Comparison of ENCODE assay signal across 17 mouse cellular contexts in genomic region chr11:96328605-96329004, GRCm38 (mm10). TPM values are rescaled to one million over a fixed set of nuclear protein-coding genes. Genes with fewer than 3 reads are reported as not detected.
DNase-seq lines count a peak whose midpoint lies in the region; ATAC-seq and TF ChIP-seq lines count a peak whose summit lies in the region.
"Had no signal": no experiment of that assay in that cellular context is flagged by ENCODE, and none has a peak within 500 bp of the region (broad histone marks: within the 10 kb centered on the region; RNA-seq: fewer than 3 reads in every experiment).

No protein-coding gene starts in this region.

- TF ChIP-seq CTCF in kidney, adult 2 months (conservative IDR thresholded peaks at IDR 0.05; ENCODE audit: insufficient read depth, insufficient read length, low read depth, low read length), result no peak
- TF ChIP-seq CTCF in lung, postnatal 0 days (IDR thresholded peaks at IDR 0.05), result no peak
- TF ChIP-seq CTCF in intestine, postnatal 0 days (IDR thresholded peaks at IDR 0.05; ENCODE audit: low read depth), result no peak
- TF ChIP-seq CTCF in stomach, postnatal 0 days (IDR thresholded peaks at IDR 0.05; ENCODE audit: low read depth), result no peak

- TF ChIP-seq POLR2A in kidney, adult 2 months (IDR thresholded peaks at IDR 0.05; ENCODE audit: low read depth, low read length), result no peak

- no peak for TF ChIP-seq EP300 in lung, postnatal 0 days (IDR thresholded peaks at IDR 0.05)
- TF ChIP-seq EP300 in stomach, postnatal 0 days (optimal IDR thresholded peaks at IDR 0.05), result no peak

- ATAC-seq in lung, postnatal 0 days, result no peak
- no peak for ATAC-seq in intestine, postnatal 0 days
- ATAC-seq in stomach, postnatal 0 days (ENCODE audit: low FRiP score, low TSS enrichment), result no peak
- ATAC-seq: liver, postnatal 0 days had no signal

- H3K4me1 ChIP-seq in kidney, adult 2 months (ENCODE audit: control insufficient read depth, insufficient read depth, low read length), result peaks cover 18% of the 10 kb centered on the region
- H3K4me1 ChIP-seq in lung, postnatal 0 days (ENCODE audit: insufficient read depth, low read depth, low read length), result no peaks in the 10 kb centered on the region
- peaks cover 3% of the 10 kb centered on the region; the same call in 1 of the 2 replicates for H3K4me1 ChIP-seq in intestine, postnatal 0 days (replicated peaks; ENCODE audit: control insufficient read depth, insufficient read depth, low read length)
- H3K4me1 ChIP-seq in stomach, postnatal 0 days (replicated peaks; ENCODE audit: control insufficient read depth, insufficient read depth), result 0 out of 2 replicates have a peak, but pooled peaks cover 3% of the 10 kb centered on the region

- H3K27me3 ChIP-seq in kidney, adult 2 months (replicated peaks; ENCODE audit: control insufficient read depth, insufficient read depth, low read length), result no peaks in the 10 kb centered on the region
- H3K27me3 ChIP-seq in lung, postnatal 0 days (replicated peaks; ENCODE audit: insufficient read depth, low read length), result 0 out of 2 replicates have a peak, but pooled peaks cover 4% of the 10 kb centered on the region
- peaks cover 32% of the 10 kb centered on the region for H3K27me3 ChIP-seq in intestine, postnatal 0 days (replicated peaks; ENCODE audit: control insufficient read depth, insufficient read depth, low read length)
- no peaks in the 10 kb centered on the region; the same call in 1 of the 2 replicates for H3K27me3 ChIP-seq in stomach, postnatal 0 days (ENCODE audit: control insufficient read depth, insufficient read depth, low read length)

- H3K4me2 ChIP-seq in lung, postnatal 0 days (replicated peaks; ENCODE audit: low read depth, low read length), result peak overlapping the region; percentile 52; the same call in 1 of the 2 replicates
- H3K4me2 ChIP-seq in intestine, postnatal 0 days (replicated peaks; ENCODE audit: low read depth), result 0 out of 2 replicates have a peak overlapping the region, but pooled peaks have one; percentile 24
- H3K4me2 ChIP-seq in stomach, postnatal 0 days (replicated peaks; ENCODE audit: low read depth), result peak overlapping the region; percentile 64
- H3K4me2 ChIP-seq: limb, embryonic 13.5 days had no signal

- H3K9me3 ChIP-seq in lung, postnatal 0 days (ENCODE audit: low read length), result no peaks in the 10 kb centered on the region
- H3K9me3 ChIP-seq in intestine, postnatal 0 days (ENCODE audit: control insufficient read depth), result no peaks in the 10 kb centered on the region
- no peaks in the 10 kb centered on the region for H3K9me3 ChIP-seq in stomach, postnatal 0 days (ENCODE audit: control insufficient read depth, low read length)
- H3K9me3 ChIP-seq: limb, embryonic 13.5 days had no signal

- peak overlapping the region; percentile 39; the same call in 1 of the 2 replicates for H3K27ac ChIP-seq in kidney, adult 2 months (ENCODE audit: insufficient read depth, low read depth, low read length)
- H3K27ac ChIP-seq in lung, postnatal 0 days (ENCODE audit: low read length), result peak overlapping the region; percentile 82
- no peak overlapping the region for H3K27ac ChIP-seq in intestine, postnatal 0 days (ENCODE audit: low read depth, low read length)
- H3K27ac ChIP-seq in stomach, postnatal 0 days (replicated peaks), result peak overlapping the region; percentile 84
- H3K27ac ChIP-seq: layer of hippocampus, adult 2 months; left cerebral cortex, adult 2 months; limb, embryonic 13.5 days had no signal

- DNase-seq in kidney, adult 2 months, result no peak
- no peak for DNase-seq in kidney, adult 18-20 months
- no peak for DNase-seq in lung, postnatal 0 days (ENCODE audit: low spot score)
- no peak for DNase-seq in lung, postnatal 10 days
- DNase-seq in stomach, postnatal 0 days (ENCODE audit: low spot score), result no peak
- DNase-seq in ovary, postnatal 14 days (ENCODE audit: low spot score), result no peak
- DNase-seq in urinary bladder, postnatal 25 days (ENCODE audit: low spot score), result no peak
- DNase-seq: gastrocnemius, postnatal 36 days; liver, postnatal 0 days; spleen, adult 18-20 months; thymus, postnatal 4 days had no signal

- 37% methylated on average over 8 of the region's 8 CpGs for WGBS in kidney, adult 2 months
- WGBS in lung, postnatal 0 days, result 33% methylated on average over 8 of the region's 8 CpGs
- 34% methylated on average over 8 of the region's 8 CpGs for WGBS in intestine, postnatal 0 days
- WGBS in stomach, postnatal 0 days, result 20% methylated on average over 8 of the region's 8 CpGs

- H3K4me3 ChIP-seq in kidney, adult 2 months (ENCODE audit: insufficient read depth, low read depth, low read length), result no peak overlapping the region
- no peak overlapping the region for H3K4me3 ChIP-seq in lung, postnatal 0 days (ENCODE audit: low read depth, low read length)
- no peak overlapping the region for H3K4me3 ChIP-seq in intestine, postnatal 0 days (ENCODE audit: low read depth, low read length)
- peak overlapping the region; percentile 1; the same call in 1 of the 2 replicates for H3K4me3 ChIP-seq in stomach, postnatal 0 days (ENCODE audit: low read depth, low read length)
- H3K4me3 ChIP-seq: layer of hippocampus, adult 2 months; left cerebral cortex, adult 2 months; limb, embryonic 13.5 days had no signal

- H3K36me3 ChIP-seq in kidney, adult 2 months (ENCODE audit: control insufficient read depth, insufficient read depth, low read length), result no peaks in the 10 kb centered on the region; the same call in 1 of the 2 replicates
- H3K36me3 ChIP-seq in lung, postnatal 0 days (ENCODE audit: insufficient read depth, low read length), result no peaks in the 10 kb centered on the region
- no peaks in the 10 kb centered on the region for H3K36me3 ChIP-seq in intestine, postnatal 0 days (ENCODE audit: control insufficient read depth, insufficient read depth)
- H3K36me3 ChIP-seq in stomach, postnatal 0 days (ENCODE audit: control insufficient read depth, insufficient read depth, low read length), result no peaks in the 10 kb centered on the region
- H3K36me3 ChIP-seq: limb, embryonic 13.5 days had no signal

- H3K9ac ChIP-seq in lung, postnatal 0 days (replicated peaks; ENCODE audit: low read depth), result no peak overlapping the region
- no peak overlapping the region for H3K9ac ChIP-seq in intestine, postnatal 0 days (ENCODE audit: low read depth, low read length)
- no peak overlapping the region for H3K9ac ChIP-seq in stomach, postnatal 0 days (ENCODE audit: low read length)
- H3K9ac ChIP-seq: limb, embryonic 13.5 days; liver, postnatal 0 days had no signal

RNA-seq across cellular contexts. Expression of gene Hoxb3, which starts 5.5 kb away (rescaled TPM):
- 10.1 and 14.1 TPM in 2 replicates for polyA plus RNA-seq in kidney, adult 2 months (2012; rRNA removed)
- polyA plus RNA-seq in lung, postnatal 0 days (2015; fragmentation: Nextera tagmentation; extraction: Ambion mirVana), result 1.5 and 2.2 TPM in 2 replicates
- polyA plus RNA-seq in intestine, postnatal 0 days (2015; fragmentation: Nextera tagmentation; extraction: Ambion mirVana), result 1.1 and 1.3 TPM in 2 replicates
- 0.94 and 0.97 TPM in 2 replicates for polyA plus RNA-seq in stomach, postnatal 0 days (2015; fragmentation: Nextera tagmentation; extraction: Ambion mirVana)
- polyA plus RNA-seq: midbrain, postnatal 0 days had no signal

RNA-seq across cellular contexts. Expression of gene Hoxb4, which starts 10.5 kb away (rescaled TPM):
- polyA plus RNA-seq in kidney, adult 2 months (2012; rRNA removed), result 12.6 and 14.6 TPM in 2 replicates
- polyA plus RNA-seq in lung, postnatal 0 days (2015; fragmentation: Nextera tagmentation; extraction: Ambion mirVana), result 2.6 and 3.0 TPM in 2 replicates
- polyA plus RNA-seq in intestine, postnatal 0 days (2015; fragmentation: Nextera tagmentation; extraction: Ambion mirVana), result 1.1 and 1.5 TPM in 2 replicates
- polyA plus RNA-seq in stomach, postnatal 0 days (2015; fragmentation: Nextera tagmentation; extraction: Ambion mirVana), result 1.2 and 1.6 TPM in 2 replicates
- polyA plus RNA-seq: midbrain, postnatal 0 days had no signal

RNA-seq across cellular contexts. Expression of gene Hoxb2, which starts 21.7 kb away (rescaled TPM):
- 22.8 and 28.4 TPM in 2 replicates for polyA plus RNA-seq in kidney, adult 2 months (2012; rRNA removed)
- 16.5 and 16.9 TPM in 2 replicates for polyA plus RNA-seq in lung, postnatal 0 days (2015; fragmentation: Nextera tagmentation; extraction: Ambion mirVana)
- polyA plus RNA-seq in intestine, postnatal 0 days (2015; fragmentation: Nextera tagmentation; extraction: Ambion mirVana), result 8.4 and 9.4 TPM in 2 replicates
- 12.2 and 13.4 TPM in 2 replicates for polyA plus RNA-seq in stomach, postnatal 0 days (2015; fragmentation: Nextera tagmentation; extraction: Ambion mirVana)
- polyA plus RNA-seq: midbrain, postnatal 0 days had no signal

RNA-seq across cellular contexts. Expression of gene Hoxb5, which starts 25.5 kb away (rescaled TPM):
- polyA plus RNA-seq in kidney, adult 2 months (2012; rRNA removed), result 7.7 and 8.4 TPM in 2 replicates
- 16.8 and 17.3 TPM in 2 replicates for polyA plus RNA-seq in lung, postnatal 0 days (2015; fragmentation: Nextera tagmentation; extraction: Ambion mirVana)
- polyA plus RNA-seq in intestine, postnatal 0 days (2015; fragmentation: Nextera tagmentation; extraction: Ambion mirVana), result 14.7 and 15.8 TPM in 2 replicates
- 7.5 and 8.2 TPM in 2 replicates for polyA plus RNA-seq in stomach, postnatal 0 days (2015; fragmentation: Nextera tagmentation; extraction: Ambion mirVana)
- polyA plus RNA-seq: midbrain, postnatal 0 days had no signal

RNA-seq across cellular contexts. Expression of gene Hoxb6, which starts 36.3 kb away (rescaled TPM):
- polyA plus RNA-seq in kidney, adult 2 months (2012; rRNA removed), result 62.7 and 67.9 TPM in 2 replicates
- polyA plus RNA-seq in lung, postnatal 0 days (2015; fragmentation: Nextera tagmentation; extraction: Ambion mirVana), result 7.3 and 7.4 TPM in 2 replicates
- polyA plus RNA-seq in intestine, postnatal 0 days (2015; fragmentation: Nextera tagmentation; extraction: Ambion mirVana), result 5.7 and 6.4 TPM in 2 replicates
- polyA plus RNA-seq in stomach, postnatal 0 days (2015; fragmentation: Nextera tagmentation; extraction: Ambion mirVana), result 6.9 and 7.9 TPM in 2 replicates
- polyA plus RNA-seq: heart, embryonic 14.5 days; liver, postnatal 0 days; midbrain, postnatal 0 days had no signal
